Mouse (Mus musculus) MEL (cell line): ENCODE data around the gene Stam2. TPM values are rescaled to one million over a fixed set of nuclear protein-coding genes. Genes with fewer than 3 reads are reported as not detected.

ENCODE experiments used
- DNase-seq: peaks from one replicate; pipeline ENCODE4 v3.0.0; 2011; ENCODE audit warnings: low read depth, low spot score
- H3K27ac ChIP-seq: 2 replicates; pipeline ENCODE4 v1.5.1; 2012; ENCODE audit warnings: low read depth, mild to moderate bottlenecking, control low read depth, low read length, moderate library complexity; ENCODE audit not compliant: control insufficient read depth
- H3K27me3 ChIP-seq, 2 experiments: fragments of 150-350 bp in 1 of 2; sonication (generic) in 1 of 2; 2 replicates each; pipeline ENCODE4 v1.6.1; 2012; ENCODE audit warnings: low read length in 2 of 2, mild to moderate bottlenecking in 2 of 2, improper control_type of control experiment in 1 of 2, moderate library complexity in 1 of 2; ENCODE audit not compliant: insufficient read depth in 2 of 2, control insufficient read depth in 1 of 2
- H3K36me3 ChIP-seq, 2 experiments: 2 replicates each; pipeline ENCODE4 v1.6.1; 2012 to 2014; ENCODE audit warnings: low read length in 2 of 2, improper control_type of control experiment in 1 of 2, inconsistent platforms in 1 of 2, mild to moderate bottlenecking in 1 of 2; ENCODE audit not compliant: insufficient read depth in 2 of 2, control insufficient read depth in 1 of 2
- H3K4me1 ChIP-seq, 2 experiments: fragments of 150-350 bp in 1 of 2; sonication (generic) in 1 of 2; 2 replicates each; pipeline ENCODE4 v1.6.1; 2012; ENCODE audit warnings: low read length in 2 of 2, improper control_type of control experiment in 1 of 2, mild to moderate bottlenecking in 1 of 2; ENCODE audit not compliant: insufficient read depth in 2 of 2, control insufficient read depth in 1 of 2
- H3K4me3 ChIP-seq, 2 experiments: fragments of 150-350 bp in 1 of 2; sonication (generic) in 1 of 2; 2 replicates each; pipeline ENCODE4 v1.5.1; 2012; ENCODE audit warnings: low read depth in 2 of 2, low read length in 2 of 2, mild to moderate bottlenecking in 2 of 2, moderate library complexity in 2 of 2, control low read depth in 1 of 2, improper control_type of control experiment in 1 of 2; ENCODE audit not compliant: control insufficient read depth in 1 of 2, insufficient read depth in 1 of 2
- H3K79me2 ChIP-seq: 2 replicates; pipeline ENCODE4 v1.6.1; 2012; ENCODE audit warnings: mild to moderate bottlenecking, low read length, moderate library complexity; ENCODE audit not compliant: control insufficient read depth, poor library complexity, insufficient read depth
- H3K9ac ChIP-seq: 2 replicates; pipeline ENCODE4 v1.6.1; 2012; ENCODE audit warnings: low read depth, mild to moderate bottlenecking, control low read depth, low read length, moderate library complexity; ENCODE audit not compliant: control insufficient read depth, poor library complexity, severe bottlenecking
- H3K9me3 ChIP-seq: fragments of 150-350 bp; sonication (generic); replicated peaks from 2 replicates; pipeline ENCODE4 v1.6.1; 2012; ENCODE audit warnings: mild to moderate bottlenecking, low read length, improper control_type of control experiment, moderate library complexity; ENCODE audit not compliant: insufficient read depth
- BHLHE40 ChIP-seq: IDR thresholded peaks from 2 replicates; pipeline ENCODE4 v1.6.1; 2012; ENCODE audit warnings: low read depth, mild to moderate bottlenecking, inconsistent platforms, low read length, improper control_type of control experiment, borderline replicate concordance
- CHD1 ChIP-seq: IDR thresholded peaks from 2 replicates; pipeline ENCODE4 v1.6.1; 2012; ENCODE audit warnings: low read depth, mild to moderate bottlenecking, inconsistent platforms, low read length, improper control_type of control experiment
- CHD2 ChIP-seq: IDR thresholded peaks from 2 replicates; pipeline ENCODE4 v1.6.1; 2011; ENCODE audit warnings: low read length, improper control_type of control experiment
- CTCF ChIP-seq, 3 experiments: IDR thresholded peaks in 2 of 3; conservative IDR thresholded peaks in 1 of 3; 2 replicates each; pipeline ENCODE4 v1.5.1; 2011 to 2012; ENCODE audit warnings: low read length in 3 of 3, low read depth in 2 of 3, mild to moderate bottlenecking in 2 of 3, improper control_type of control experiment in 1 of 3, inconsistent platforms in 1 of 3, mixed read lengths in 1 of 3, moderate library complexity in 1 of 3; ENCODE audit not compliant: control insufficient read depth in 1 of 3, insufficient read depth in 1 of 3, poor library complexity in 1 of 3, severe bottlenecking in 1 of 3
- E2F4 ChIP-seq: IDR thresholded peaks from 2 replicates; pipeline ENCODE4 v1.6.1; 2011; ENCODE audit warnings: low read depth, low read length, improper control_type of control experiment, borderline replicate concordance
- ELF1 ChIP-seq: IDR thresholded peaks from 2 replicates; pipeline ENCODE4 v1.6.1; 2014; ENCODE audit warnings: low read depth, mild to moderate bottlenecking, inconsistent platforms, low read length, improper control_type of control experiment, moderate library complexity
- EP300 ChIP-seq, 2 experiments: IDR thresholded peaks; 2 replicates each; pipeline ENCODE4 v1.6.1; 2011; ENCODE audit warnings: improper control_type of control experiment in 2 of 2, low read length in 2 of 2, low read depth in 1 of 2, mild to moderate bottlenecking in 1 of 2
- HCFC1 ChIP-seq: IDR thresholded peaks from 2 replicates; pipeline ENCODE4 v1.6.1; 2012; ENCODE audit warnings: low read depth, mild to moderate bottlenecking, inconsistent platforms, low read length, improper control_type of control experiment, moderate library complexity
- JUND ChIP-seq: IDR thresholded peaks from 2 replicates; pipeline ENCODE4 v1.6.1; 2011; ENCODE audit warnings: low read depth, mild to moderate bottlenecking, improper control_type of control experiment, low read length
- KAT2A ChIP-seq: conservative IDR thresholded peaks from 2 replicates; pipeline ENCODE4 v1.6.1; 2012; ENCODE audit warnings: low read depth, low read length, improper control_type of control experiment, inconsistent platforms
- MAFK ChIP-seq: IDR thresholded peaks from 2 replicates; pipeline ENCODE4 v1.6.1; 2011; ENCODE audit warnings: low read depth, mild to moderate bottlenecking, low read length, improper control_type of control experiment, borderline replicate concordance
- MAX ChIP-seq: IDR thresholded peaks from 2 replicates; pipeline ENCODE4 v1.6.1; 2011; ENCODE audit warnings: low read length, improper control_type of control experiment
- MAZ ChIP-seq: IDR thresholded peaks from 2 replicates; pipeline ENCODE4 v1.6.1; 2012; ENCODE audit warnings: low read depth, mild to moderate bottlenecking, inconsistent platforms, low read length, improper control_type of control experiment
- MEF2A ChIP-seq: IDR thresholded peaks from 2 replicates; pipeline ENCODE4 v1.6.1; 2014; ENCODE audit warnings: low read depth, mild to moderate bottlenecking, inconsistent platforms, low read length, improper control_type of control experiment; ENCODE audit not compliant: poor library complexity, insufficient replicate concordance, severe bottlenecking; ENCODE audit errors: extremely low read depth
- MXI1 ChIP-seq: IDR thresholded peaks from 2 replicates; pipeline ENCODE4 v1.6.1; 2011; ENCODE audit warnings: mild to moderate bottlenecking, low read depth, low read length, improper control_type of control experiment
- MYC ChIP-seq: IDR thresholded peaks from 2 replicates; pipeline ENCODE4 v1.6.1; 2011; ENCODE audit warnings: low read depth, mild to moderate bottlenecking, low read length, improper control_type of control experiment, moderate library complexity
- NELFE ChIP-seq: IDR thresholded peaks from 2 replicates; pipeline ENCODE4 v1.6.1; 2011; ENCODE audit warnings: low read depth, low read length, improper control_type of control experiment
- NRF1 ChIP-seq: IDR thresholded peaks from 2 replicates; pipeline ENCODE4 v1.6.1; 2014; ENCODE audit warnings: low read depth, mild to moderate bottlenecking, inconsistent platforms, low read length, improper control_type of control experiment, moderate library complexity; ENCODE audit not compliant: poor library complexity, insufficient read depth, severe bottlenecking
- POLR2A ChIP-seq, 2 experiments: IDR thresholded peaks; 2 replicates each; pipeline ENCODE4 v1.6.1; 2011 to 2012; ENCODE audit warnings: low read length in 2 of 2, mild to moderate bottlenecking in 2 of 2, control low read depth in 1 of 2, improper control_type of control experiment in 1 of 2, low read depth in 1 of 2, moderate library complexity in 1 of 2; ENCODE audit not compliant: control insufficient read depth in 1 of 2, insufficient read depth in 1 of 2, poor library complexity in 1 of 2
- RAD21 ChIP-seq: IDR thresholded peaks from 2 replicates; pipeline ENCODE4 v1.6.1; 2011; ENCODE audit warnings: mild to moderate bottlenecking, low read depth, low read length, improper control_type of control experiment
- RCOR1 ChIP-seq: IDR thresholded peaks from 2 replicates; pipeline ENCODE4 v1.6.1; 2012; ENCODE audit warnings: low read depth, mild to moderate bottlenecking, inconsistent platforms, low read length, improper control_type of control experiment
- SIN3A ChIP-seq: IDR thresholded peaks from 2 replicates; pipeline ENCODE4 v1.6.1; 2012; ENCODE audit warnings: low read length, improper control_type of control experiment, inconsistent platforms
- SMC3 ChIP-seq: IDR thresholded peaks from 2 replicates; pipeline ENCODE4 v1.6.1; 2011; ENCODE audit warnings: low read depth, low read length, improper control_type of control experiment
- TAL1 ChIP-seq: IDR thresholded peaks from 2 replicates; pipeline ENCODE4 v1.6.1; 2012; ENCODE audit warnings: mild to moderate bottlenecking, inconsistent platforms, low read length, moderate library complexity, mixed read lengths
- TBP ChIP-seq: IDR thresholded peaks from 2 replicates; pipeline ENCODE4 v1.8.0; 2011; ENCODE audit warnings: low read depth, low read length, improper control_type of control experiment
- TCF12 ChIP-seq: IDR thresholded peaks from 2 replicates; pipeline ENCODE4 v1.6.1; 2014; ENCODE audit warnings: low read depth, mild to moderate bottlenecking, inconsistent platforms, low read length, improper control_type of control experiment, moderate library complexity
- USF1 ChIP-seq: IDR thresholded peaks from 2 replicates; pipeline ENCODE4 v1.6.1; 2014; ENCODE audit warnings: low read depth, mild to moderate bottlenecking, inconsistent platforms, low read length, improper control_type of control experiment, moderate library complexity
- ZC3H11A ChIP-seq: IDR thresholded peaks from 2 replicates; pipeline ENCODE4 v1.6.1; 2012; ENCODE audit warnings: low read depth, mild to moderate bottlenecking, inconsistent platforms, low read length, improper control_type of control experiment
- ZKSCAN1 ChIP-seq: IDR thresholded peaks from 2 replicates; pipeline ENCODE4 v1.6.1; 2012; ENCODE audit warnings: low read depth, mild to moderate bottlenecking, inconsistent platforms, low read length, improper control_type of control experiment, moderate library complexity
- ZMIZ1 ChIP-seq: IDR thresholded peaks from 2 replicates; pipeline ENCODE4 v1.6.1; 2012; ENCODE audit warnings: low read depth, mild to moderate bottlenecking, inconsistent platforms, low read length, improper control_type of control experiment, moderate library complexity
- ZNF384 ChIP-seq: IDR thresholded peaks from 2 replicates; pipeline ENCODE4 v1.6.1; 2012; ENCODE audit warnings: low read depth, mild to moderate bottlenecking, inconsistent platforms, low read length, improper control_type of control experiment
- polyA plus RNA-seq, 2 experiments: library from polyadenylated mRNA; stranded (reverse) in 1 of 2; unstranded in 1 of 2; fragments of >175 nt in 1 of 2; fragments of >200 nt in 1 of 2; gene quantifications; 2 replicates each; pipeline versions ENCODE4 v1.2.1 to v1.2.4; 2012; ENCODE audit warnings: low replicate concordance in 2 of 2, low read depth in 1 of 2; ENCODE audit not compliant: insufficient read length in 2 of 2, insufficient read depth in 1 of 2, missing spikeins in 1 of 2
- total RNA-seq: library from RNA; depleted of rRNA; stranded (reverse); fragments of 300-350 nt; gene quantifications from 2 replicates; pipeline ENCODE4 v1.2.3, GENCODE M21; 2012

Stam2 gene
- total and polyA plus RNA-seq, 3 experiments, result 8.9 to 11.5 TPM; not detected in 1

DNA sequence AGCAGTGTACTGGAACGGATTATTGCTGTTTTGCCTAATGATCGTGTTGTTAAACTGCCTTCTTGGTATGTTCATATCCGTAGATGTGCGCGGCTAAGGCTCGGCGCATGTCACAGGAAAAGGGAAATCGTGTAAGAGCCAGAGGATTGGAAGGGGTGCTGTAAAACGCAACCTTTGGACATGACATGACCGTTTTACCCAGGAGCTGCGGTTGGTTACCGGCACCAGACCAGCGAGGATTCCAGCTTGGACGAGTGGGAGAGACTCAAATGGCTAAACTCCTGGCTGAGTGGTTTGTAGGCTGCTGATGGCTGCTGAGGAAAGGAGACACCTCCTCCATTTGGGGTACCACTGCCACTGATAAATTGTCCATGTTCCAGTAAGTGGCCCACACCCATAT lies 21.8 kb upstream of the Stam2 start:
- TF ChIP-seq ZNF384 (no peak), ELF1 (no peak), ZMIZ1 (no peak), MAZ (no peak), HCFC1 (no peak), SMC3 (no peak), MYC (no peak), RAD21 (no peak), JUND (no peak), MAX (no peak), TCF12 (no peak)
- H3K4me3 ChIP-seq, result no peak overlapping the region
- no peak for DNase-seq
- no peaks in the 10 kb centered on the region for H3K27me3 ChIP-seq
- H3K9ac ChIP-seq, result no peak overlapping the region
- H3K36me3 ChIP-seq, result no peaks in the 10 kb centered on the region
- no peaks in the 10 kb centered on the region for H3K4me1 ChIP-seq
- no peak overlapping the region for H3K27ac ChIP-seq
- no peaks in the 10 kb centered on the region for H3K79me2 ChIP-seq
- no peaks in the 10 kb centered on the region for H3K9me3 ChIP-seq

DNA sequence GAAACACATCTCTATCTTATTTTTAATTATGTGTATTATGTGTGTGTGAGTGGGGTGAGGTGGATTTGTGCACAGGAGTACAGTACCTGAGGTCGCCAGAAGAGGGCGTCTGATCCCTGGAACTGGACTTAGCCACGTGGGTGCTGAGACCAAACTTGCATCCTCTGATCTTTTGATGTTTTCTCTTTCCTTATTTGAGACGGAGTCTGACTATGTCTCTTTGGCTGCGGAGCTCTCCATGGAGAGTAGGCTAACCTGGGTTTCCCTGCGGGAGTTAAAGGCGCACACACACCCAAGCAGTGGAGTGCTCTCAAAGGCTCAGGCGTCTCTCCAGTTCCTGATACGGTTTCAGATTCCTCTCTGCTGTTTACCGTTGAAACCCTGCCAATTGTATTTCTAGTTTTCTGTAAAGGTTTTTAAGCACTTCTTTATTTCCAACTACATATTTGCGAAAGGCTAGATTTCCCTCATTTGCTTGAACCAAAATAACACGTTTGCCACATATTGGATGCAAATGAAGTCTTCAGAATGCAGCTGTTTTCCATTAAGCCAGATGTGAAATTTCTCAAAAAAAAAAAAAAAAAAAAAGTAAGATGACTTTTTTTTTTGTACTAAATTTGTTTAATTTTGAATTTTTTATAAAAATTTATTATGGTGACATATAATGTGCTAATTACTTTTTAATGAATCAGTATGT lies 21.1 kb upstream of the Stam2 start:
- Histone ChIP-seq H3K27me3 (no peaks in the 10 kb centered on the region), H3K9ac (no peak overlapping the region), H3K4me3 (no peak overlapping the region), H3K27ac (no peak overlapping the region), H3K79me2 (no peaks in the 10 kb centered on the region), H3K9me3 (no peaks in the 10 kb centered on the region), H3K4me1 (no peaks in the 10 kb centered on the region), H3K36me3 (no peaks in the 10 kb centered on the region)
- DNase-seq, result peak; percentile 74
- TF ChIP-seq NELFE (no peak), MXI1 (0 out of 2 replicates have a peak, but pooled peaks have one; percentile 55), ZMIZ1 (no peak), CHD1 (no peak), ZKSCAN1 (no peak), TAL1 (no peak), CTCF (IDR thresholded peaks at IDR 0.05 in 2 of 3, conservative IDR thresholded peaks at IDR 0.05 in 1 of 3; ENCODE audit: control insufficient read depth in 1 of 3, insufficient read depth in 1 of 3, low read depth in 2 of 3, low read length in 3 of 3, poor library complexity in 1 of 3, severe bottlenecking in 1 of 3) (peak; percentile 74 to 86 (median 80)), TBP (no peak), BHLHE40 (no peak), MAFK (no peak), MAX (peak; percentile 90), SIN3A (no peak), SMC3 (peak; percentile 66), KAT2A (no peak), RCOR1 (no peak), ZNF384 (no peak), RAD21 (peak; percentile 53), HCFC1 (no peak), EP300 (IDR thresholded peaks at IDR 0.05; ENCODE audit: low read depth in 1 of 2, low read length in 2 of 2) (no peak), E2F4 (no peak), NRF1 (no peak), MEF2A (no peak), CHD2 (no peak), TCF12 (no peak), MYC (peak; percentile 94), ZC3H11A (peak; percentile 50), POLR2A (IDR thresholded peaks at IDR 0.05; ENCODE audit: control insufficient read depth in 1 of 2, insufficient read depth in 1 of 2, low read depth in 1 of 2, low read length in 2 of 2, poor library complexity in 1 of 2) (no peak), USF1 (peak; percentile 71)
